Mouse (Mus musculus) NIH3T3 (cell line): ENCODE results near the gene Rad51b.

Experiments
- DNase-seq: peaks from one replicate; pipeline ENCODE4 v3.0.0-alpha.2; 2012; ENCODE audit warnings: low read depth

Rad51b gene

DNA sequence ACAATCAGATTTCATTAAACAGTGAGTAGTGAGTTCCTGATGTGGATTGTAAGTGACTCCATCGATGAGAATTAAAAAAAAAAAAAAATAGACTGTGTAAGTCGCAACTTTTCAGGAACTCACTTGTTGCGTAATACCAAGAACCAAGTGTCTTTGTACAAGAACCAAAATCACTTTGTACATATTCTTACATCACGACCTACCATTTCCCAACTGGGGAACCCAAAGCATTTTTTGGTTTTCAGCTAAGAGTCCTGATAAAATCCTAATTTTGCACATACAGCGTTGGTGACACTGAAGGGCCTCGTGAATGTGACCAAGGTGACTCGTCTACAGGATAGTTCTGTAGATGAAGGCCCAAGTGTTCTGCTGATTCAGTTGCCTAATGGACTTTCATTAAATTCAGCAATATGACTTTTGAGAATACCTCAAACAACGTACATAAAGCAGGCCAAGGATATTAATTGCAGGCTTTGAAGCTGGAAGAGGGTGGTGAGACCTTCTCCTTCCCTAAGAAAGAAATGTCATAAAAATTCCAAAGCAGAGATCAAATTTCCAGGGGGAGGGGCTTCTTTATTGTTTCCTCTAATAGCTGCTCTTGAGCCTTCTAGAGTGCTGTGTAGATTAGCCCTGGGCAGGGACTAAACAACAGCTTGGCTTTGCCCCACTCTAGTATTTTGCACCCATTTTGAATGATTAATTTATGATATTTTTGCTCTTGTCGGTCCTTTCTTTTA is 316.9 kb downstream of the Rad51b start:
- DNase-seq = no peak

DNA sequence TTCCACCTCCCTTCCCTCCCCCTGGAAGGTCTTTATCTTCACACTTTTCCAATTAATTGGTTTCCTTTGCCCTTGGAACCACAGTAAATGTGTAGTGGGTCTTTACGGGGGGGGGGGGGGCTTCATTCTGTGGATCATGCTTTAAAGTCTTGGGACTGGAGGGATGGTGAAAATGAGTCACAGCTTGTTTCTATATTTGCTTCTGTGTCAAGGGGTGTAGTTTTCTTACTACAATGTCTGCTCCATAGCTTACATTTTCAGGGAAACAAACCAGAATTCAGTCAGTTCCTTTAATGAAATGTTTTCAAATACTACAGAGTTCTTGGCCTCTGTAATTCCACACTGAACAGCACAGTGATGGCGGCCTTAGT is 317.5 kb downstream of the Rad51b start:
- no peak for DNase-seq

DNA sequence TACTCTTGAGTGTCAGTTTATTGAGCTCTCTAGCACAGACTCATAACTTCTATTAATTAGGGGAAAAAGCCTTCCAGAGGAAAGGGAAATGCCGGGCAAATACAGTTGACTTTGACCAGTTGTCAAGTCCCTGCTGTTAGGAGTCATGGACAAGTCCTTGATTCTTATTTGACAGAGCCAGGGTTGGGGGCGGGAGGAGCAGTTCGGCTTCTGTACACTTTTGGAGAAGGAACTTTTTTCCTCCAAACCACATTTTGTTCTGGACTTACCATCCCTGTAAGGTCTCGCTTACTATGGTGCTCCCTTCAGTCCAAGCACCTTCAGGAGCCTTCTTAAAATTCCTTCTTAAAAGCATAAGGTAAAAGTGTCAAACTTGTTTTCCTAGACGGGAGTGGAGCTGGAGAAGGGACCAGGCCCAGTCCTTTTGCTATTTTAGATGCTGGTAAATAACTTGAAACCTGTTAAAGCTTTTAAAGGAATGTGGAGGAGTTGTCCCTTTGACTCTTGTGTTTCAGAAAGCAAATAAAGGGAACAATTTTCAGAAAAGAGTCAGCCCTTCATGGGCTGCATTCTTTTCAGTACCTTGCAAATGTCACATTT is 318.7 kb downstream of the Rad51b start:
- no peak for DNase-seq

DNA sequence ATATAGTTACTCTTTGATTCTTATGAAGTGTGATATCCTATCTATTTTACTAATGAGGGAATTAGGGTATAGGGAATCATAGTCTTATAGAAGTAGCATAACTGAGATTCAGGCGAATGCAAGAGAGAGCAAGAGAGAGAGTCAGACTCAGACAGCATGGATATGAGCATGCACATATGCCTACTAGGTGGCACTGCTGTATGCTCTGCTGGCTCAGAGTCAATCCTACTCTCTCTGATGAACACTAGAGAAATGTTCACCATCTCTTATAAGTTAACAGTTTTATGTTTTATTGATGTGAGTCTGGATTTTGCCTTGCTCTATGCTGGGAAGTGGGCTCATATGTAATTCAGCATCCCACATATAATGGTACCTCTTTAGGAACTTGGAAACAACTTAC is 321.9 kb downstream of the Rad51b start:
- DNase-seq = no peak

DNA sequence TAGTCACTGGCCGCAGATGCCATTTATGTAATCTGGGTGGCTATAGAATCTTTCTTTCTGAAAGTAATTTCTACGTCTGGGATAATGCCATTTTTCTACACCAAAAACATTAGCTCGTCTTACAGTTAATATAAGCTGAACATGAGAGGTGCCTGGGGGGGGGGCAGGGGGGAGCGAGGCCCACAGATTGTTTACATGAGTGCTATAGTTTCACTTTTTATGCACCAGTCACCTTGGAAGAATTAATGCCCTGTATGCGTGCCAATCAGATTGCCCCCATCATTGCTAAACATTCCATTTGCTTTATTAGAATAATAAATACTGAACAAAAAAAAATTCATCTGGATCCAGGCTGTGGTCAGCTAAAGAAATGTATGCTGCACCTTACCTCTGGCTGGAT is 323.6 kb downstream of the Rad51b start:
- DNase-seq = peak; percentile 90

DNA sequence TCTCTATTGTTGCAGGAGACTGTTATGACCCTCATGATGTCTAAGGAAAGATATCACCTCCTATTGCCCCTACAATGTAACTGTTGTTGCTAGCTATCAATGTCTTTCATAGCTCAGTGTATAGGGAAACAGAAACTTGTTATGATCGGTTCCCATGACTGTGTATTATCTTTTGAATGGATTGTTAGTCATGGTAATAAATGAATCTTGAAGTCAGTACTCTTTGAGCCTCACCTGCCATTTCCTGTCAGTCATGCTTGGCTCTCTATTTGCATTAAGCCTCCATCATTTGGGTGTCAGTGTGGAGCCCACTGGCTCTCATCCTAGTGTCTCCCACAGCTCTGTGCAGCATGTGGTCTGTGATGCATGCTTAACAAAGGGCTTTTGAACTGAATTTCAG is 326.2 kb downstream of the Rad51b start:
- DNase-seq = no peak

DNA sequence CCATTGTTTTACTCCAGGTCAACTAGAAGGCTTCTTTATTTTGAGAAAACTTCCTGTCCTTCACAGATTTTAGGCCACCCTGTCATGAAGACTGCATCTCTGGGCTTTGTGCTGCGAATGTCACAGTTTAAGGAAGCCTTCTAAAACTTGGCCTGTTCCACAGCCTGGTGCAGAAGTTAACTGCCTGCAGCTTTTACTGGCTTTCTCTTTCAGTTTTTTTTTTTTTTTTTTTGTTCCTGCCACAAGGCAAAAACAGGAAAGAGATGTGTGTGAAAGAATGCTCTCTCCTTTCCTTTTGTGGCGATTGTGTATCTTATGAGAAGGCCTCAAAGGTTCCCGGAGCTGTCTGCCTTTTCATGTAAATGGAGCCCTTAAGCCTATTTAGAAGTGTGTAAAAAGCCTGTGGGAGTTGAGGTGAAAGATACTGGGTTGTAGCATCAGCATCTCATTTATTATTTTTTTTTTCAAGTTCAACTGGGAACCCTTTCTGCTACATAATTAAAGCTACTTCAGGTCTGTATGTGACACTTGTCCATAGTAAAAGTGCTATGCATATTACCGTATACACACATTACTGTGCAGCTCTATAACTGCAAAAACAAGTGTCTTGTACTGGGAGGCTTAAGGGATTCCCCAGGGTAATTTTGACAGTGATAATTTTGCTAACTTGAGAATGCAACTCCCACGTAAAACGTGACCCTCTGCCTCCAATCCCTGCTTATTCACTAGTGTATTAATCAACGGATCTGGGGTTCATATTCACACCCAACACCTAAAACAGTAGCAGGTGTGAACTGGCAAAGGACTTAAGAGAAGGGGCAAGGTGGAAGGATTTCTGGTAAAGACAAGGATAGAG is 328.8 kb downstream of the Rad51b start:
- DNase-seq = no peak

DNA sequence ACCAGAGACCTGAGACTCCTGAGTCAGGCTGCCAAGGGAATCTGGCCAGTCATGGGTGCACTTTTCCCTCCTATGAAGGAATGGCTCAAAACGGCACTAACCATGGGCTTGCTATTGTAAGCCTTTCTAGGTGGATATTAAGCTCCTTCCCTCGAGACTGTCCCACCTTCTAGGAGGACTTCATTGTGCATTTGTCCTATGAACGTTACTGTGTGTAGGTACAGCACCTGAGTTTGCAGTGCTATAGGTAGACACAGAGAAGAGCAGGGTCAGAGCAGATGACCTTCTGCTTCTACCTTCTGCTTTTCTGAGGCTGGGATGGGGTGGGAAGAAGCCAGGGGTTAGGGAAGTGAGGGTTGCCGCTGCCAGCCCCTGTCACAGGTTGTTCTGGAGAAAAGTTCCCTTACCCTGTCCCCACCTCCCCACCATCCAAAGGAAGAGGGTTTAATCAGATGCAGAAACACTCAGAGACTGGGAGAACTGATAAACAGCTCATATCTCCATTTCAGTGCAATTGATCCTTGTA is 329.5 kb downstream of the Rad51b start:
- no peak for DNase-seq

DNA sequence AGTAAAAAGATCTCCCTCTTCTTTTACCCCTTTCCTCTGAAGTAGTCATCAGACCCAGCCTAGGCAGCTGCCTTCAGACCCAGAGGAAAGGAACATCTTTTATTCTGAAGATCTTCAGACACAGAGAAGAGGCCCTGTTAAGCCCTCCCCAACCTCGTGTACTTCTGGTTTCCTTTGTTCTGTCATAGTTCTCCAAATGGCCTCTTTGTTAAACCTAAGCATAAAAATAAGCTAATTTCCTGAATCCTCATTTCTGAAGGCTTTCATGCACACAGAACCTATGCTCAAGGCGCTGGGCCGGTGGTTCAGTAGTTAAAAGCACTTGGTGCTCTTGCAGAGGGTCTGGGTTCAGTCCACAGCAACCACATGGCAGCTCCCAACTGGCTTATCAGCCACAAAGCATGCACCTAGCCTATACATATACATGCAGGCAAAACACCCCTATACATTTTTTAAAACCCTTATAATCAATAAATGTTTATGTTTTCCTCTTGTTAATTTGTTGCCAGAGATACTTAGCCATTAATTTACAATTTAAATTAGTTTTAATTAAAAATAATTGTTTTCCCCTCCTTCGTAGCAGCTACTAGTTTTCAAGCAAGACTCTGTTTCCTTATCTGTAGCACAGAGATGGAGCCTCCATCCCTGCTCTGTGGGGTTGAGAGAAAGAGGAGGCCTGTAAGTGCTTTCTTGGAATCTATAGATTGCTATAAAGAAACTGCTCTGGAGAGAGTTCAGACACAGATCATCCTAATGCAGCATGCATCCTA is 330.5 kb downstream of the Rad51b start:
- DNase-seq = no peak

DNA sequence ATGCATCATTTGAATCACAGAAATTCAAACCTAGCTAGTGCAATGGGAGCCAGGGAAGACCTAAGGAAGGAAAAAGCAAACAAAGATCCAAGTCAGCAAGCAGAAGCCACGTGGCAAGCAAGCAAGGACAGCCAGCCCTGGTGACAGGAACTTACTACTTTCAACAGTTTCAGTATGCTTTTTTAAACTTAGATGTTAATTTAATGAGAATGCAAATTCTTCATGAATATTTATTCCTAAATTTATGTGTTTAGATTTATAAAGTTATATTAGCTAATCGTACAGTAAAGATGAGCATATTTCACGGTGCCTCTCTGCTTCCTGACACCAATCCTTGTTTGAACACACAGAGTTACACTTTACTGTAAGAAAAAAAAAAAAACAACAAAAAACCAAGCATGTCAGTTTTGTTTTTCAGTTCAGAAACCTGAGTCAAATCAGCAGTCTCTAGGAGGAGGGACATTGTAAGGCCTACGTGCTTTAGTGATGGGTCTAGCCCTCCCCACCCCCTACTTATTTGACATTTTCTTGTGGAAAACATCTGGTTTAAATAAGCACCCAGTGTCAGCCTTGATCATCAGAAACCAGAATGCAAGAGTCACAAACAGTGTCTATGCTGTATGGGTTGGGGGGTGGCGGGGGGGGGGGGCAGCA is 331.2 kb downstream of the Rad51b start:
- DNase-seq = peak; percentile 28

DNA sequence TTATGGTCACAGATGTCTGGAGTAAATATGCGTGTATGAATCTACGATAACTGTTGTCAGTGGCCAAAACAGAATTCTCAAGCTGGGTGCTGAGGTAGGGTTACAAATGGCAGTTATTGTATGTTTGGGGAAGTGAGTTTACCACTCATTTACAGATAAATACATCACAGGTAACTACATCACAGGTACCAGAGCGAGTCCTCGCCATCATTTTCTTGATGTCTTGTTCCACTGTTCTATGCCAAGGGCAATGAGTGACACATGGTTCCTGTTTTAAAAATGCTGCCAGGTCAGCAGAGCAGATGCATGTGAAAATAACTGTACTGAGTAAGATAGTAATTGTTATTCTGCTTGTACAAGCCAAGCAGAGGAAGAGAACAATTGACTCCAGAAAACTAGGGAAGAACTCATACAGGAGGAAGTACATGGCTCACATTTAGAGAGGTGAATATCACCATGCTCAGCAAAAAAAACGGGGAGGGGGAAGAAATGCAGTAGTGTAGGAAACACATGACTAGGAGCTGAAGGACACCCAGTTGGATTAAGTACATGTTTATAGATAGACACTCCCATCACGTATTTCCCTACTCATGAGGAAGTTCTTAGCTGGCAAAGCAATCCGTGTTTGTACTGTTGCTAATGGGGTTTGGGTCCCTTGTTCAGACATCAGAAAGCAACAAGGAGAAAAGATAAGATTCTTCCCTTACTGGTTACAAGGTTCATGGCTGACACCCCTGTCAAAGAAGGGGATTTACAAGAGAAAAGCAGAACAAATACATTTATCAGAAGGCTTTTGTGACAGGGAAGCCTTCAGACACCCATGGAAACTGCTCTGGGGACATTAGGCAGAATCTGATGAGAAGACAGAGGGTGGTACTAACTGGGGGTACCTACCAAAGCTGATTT is 333.1 kb downstream of the Rad51b start:
- DNase-seq = no peak

DNA sequence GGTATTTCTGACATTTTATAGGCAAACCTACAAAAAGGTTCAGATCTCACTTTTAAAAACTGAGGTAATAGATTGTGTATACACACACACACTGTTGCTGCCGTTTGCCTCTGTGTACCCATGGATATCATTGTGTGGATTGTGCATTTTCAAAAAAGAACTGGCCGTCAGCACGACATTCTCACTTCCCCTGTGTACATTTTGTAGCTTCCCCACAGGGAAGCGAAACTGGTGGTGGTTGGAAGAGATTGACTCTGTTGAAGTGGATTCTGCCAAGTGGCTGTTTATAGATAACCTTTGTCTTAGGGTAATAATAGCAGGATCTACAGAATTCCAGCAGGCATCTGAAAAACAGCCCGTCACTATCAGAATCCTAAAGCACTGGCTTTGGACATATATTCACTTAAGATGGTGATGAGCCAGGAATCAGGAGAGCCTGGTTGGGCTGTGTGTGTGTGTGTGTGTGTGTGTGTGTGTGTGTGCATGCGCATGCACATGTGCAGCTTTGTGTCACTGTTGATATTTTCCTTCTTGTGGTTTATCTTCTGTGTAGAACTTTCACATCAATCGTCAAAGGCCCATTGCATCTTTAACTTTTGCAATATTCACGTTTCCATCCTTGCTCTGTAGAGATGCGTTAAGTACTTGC is 336.5 kb downstream of the Rad51b start:
- DNase-seq = no peak

DNA sequence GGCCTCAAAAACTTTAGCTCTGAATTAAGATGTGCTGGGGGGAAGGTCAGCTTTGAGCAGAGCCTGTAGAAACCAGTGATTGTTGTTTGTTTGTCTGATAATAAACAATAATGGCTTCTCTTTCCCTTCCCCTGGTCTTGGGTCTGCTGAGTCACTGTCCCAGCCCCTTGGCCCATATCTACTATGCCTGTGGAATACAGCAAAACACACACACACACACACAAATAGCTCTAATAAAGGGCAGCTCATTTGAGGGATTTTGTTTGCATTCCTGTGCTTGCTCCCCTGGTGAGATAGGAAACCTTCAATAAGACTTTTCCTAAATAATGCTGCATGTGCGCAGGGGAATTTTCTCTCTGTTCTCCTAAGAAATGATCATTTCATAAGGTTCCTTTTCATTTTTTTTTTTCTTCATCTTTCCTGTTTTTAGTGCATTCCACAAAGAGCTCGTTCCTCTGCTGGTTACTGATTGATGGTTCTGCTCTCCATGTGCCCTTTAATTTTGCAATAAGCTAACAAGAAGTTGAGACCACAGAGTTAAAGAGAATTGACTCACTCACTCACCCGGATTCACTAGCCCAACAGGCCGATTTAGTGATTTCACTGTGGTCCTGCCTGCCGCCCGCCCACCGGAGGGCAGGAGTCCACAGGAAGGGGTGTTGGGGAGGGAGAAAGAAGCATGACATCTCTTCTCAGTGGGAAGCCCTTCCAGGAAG is 344.6 kb downstream of the Rad51b start:
- DNase-seq = peak; percentile 82

DNA sequence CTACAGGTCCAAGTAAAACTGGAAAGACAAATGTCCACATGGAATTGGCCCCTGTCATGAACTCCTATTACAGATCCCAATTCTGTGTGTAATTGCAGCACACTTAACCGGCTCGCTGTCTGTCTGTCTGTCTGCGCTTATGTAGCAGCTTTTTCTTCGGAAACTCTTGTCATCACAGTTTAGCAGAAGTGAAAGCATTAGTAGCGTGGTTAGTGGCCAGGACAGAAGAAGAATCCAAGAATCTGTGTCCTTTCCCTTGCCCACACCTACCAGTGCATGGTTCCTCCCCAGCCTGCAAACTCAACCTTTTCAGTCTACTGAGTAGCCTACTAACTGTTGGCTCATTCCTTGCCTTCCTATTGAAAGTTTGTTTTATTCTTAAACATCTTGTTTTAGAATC is 345.6 kb downstream of the Rad51b start:
- DNase-seq = no peak

DNA sequence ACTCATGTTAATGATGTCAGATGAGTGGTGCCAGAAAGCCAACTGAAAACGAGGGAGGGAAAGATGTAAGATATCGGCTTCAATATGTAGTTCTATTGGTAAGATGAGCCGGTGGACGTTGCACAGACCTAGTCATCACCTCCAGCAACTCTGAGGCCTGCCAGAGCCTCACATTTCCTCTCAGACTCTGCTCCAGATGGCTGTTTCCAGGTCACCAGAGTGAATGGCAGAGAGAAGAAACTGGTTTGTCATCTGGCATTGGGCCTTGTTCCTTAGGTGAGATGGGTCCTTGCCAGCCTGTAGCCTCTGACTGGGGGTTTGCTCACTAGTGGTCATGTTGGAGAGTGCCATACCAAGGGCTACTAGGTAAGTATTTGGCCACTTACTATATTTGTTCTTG is 348.6 kb downstream of the Rad51b start:
- DNase-seq = peak; percentile 40

DNA sequence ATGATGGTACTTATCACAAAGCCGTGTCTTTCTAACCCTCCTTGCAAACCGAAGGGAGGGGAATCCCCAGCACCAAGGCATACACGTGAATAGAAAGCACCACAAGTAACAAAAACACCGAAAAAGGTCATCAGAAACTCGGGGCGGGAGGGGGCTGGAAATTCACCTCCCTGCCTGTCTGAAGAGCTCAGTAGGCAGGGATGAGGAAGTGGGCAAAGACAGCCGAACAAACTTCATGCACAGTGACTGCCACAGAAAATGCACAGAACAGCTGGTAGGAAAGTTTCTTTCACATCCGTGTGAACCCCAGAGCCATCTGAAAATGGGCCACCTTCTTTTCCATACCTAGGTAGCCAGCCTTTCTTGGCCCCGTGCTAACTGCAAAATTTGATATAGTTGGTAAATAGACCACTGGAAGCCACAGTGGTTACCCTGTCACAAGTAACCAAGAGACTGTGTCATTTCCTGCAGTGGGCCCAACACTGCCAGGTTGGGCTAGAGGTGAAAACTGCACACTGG is 349.6 kb downstream of the Rad51b start:
- no peak for DNase-seq

DNA sequence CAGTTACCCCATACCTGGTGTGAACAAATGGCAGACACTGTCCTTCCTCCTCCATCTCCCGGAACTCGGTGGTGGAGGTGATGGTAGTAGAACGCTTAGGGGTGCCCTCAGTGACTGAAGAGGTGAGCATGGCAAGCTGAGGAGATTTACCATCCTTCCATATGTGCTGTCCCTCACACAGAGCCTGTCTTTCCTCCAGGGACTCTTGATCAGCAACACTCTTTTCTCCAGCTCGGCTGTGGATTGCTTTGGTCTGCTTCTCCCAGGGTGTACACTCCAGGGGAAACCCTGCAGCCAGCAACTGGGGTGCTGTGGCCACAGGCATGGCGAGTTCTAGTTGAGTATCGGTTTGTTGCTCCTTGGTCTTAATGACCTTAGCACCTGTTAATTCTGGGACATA is 350.3 kb downstream of the Rad51b start:
- DNase-seq = no peak

DNA sequence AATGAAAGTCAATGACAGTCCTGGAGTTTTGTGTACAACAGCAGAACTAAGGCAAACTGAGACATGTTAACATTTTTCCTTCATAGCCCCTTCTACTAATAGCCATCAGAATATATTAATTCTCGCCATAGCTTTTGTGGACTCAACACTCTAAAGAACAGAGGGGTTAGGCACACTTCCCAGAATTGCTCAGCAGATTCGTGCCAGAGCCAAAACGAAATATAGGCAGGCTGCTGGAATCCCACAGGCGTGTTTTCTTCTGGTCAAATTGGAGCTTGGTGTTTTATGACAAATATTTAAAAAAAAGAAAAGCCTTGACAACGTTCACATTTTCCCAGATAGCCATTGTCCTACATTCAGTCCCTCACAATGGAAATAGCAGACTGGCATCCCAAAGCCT is 350.9 kb downstream of the Rad51b start:
- DNase-seq = peak; percentile 65
